ENCODE assay signal across 7 mouse cellular contexts in genomic region chr2:166237554-166238269, GRCm38 (mm10).
DNase-seq lines count a peak whose midpoint lies in the region; TF ChIP-seq lines count a peak whose summit lies in the region.

No protein-coding gene starts in this region.

- DNase-seq in testis, postnatal 14 days (ENCODE audit: low spot score): no peak
- peak; percentile 88 for DNase-seq in mesoderm, embryonic 11.5 days (ENCODE audit: low read depth, low spot score)
- peak; percentile 40 for DNase-seq in yolk sac, embryonic 10.5 days (ENCODE audit: low spot score)
- DNase-seq in gastrocnemius, postnatal 36 days: no peak
- no peak for DNase-seq in cerebellum, postnatal 25 days

- no peak for TF ChIP-seq CTCF in testis, adult 2 months (IDR thresholded peaks at IDR 0.05; ENCODE audit: control insufficient read depth, insufficient read depth, insufficient replicate concordance, low read depth, low read length)
- no peak for TF ChIP-seq CTCF in embryonic fibroblast, embryonic 13.5 days (IDR thresholded peaks at IDR 0.05; ENCODE audit: borderline replicate concordance, insufficient read depth, low read length)

- intact Hi-C loops in gastrocnemius, postnatal 36 days (cut with DNase I): no loop called here

- H3K36me3 ChIP-seq in testis, adult 2 months (ENCODE audit: control insufficient read depth, insufficient read depth, low read length): no peaks in the 10 kb centered on the region

- peaks cover 7% of the 10 kb centered on the region for H3K4me1 ChIP-seq in testis, adult 2 months (ENCODE audit: control insufficient read depth, insufficient read depth, low read length)
- peaks cover 11% of the 10 kb centered on the region for H3K4me1 ChIP-seq in embryonic fibroblast, embryonic 13.5 days (ENCODE audit: control insufficient read depth, insufficient read depth, low read length)

- H3K27ac ChIP-seq in testis, adult 2 months (ENCODE audit: control insufficient read depth, insufficient read depth, low read depth, low read length): no peak overlapping the region
- H3K27ac ChIP-seq in embryonic fibroblast, embryonic 13.5 days (ENCODE audit: insufficient read depth, low read length): 0 out of 2 replicates have a peak overlapping the region, but pooled peaks have one; percentile 0

- peak overlapping the region; percentile 81 for H3K4me3 ChIP-seq in testis, adult 2 months (ENCODE audit: control insufficient read depth, low read depth, low read length)
- H3K4me3 ChIP-seq in embryonic fibroblast, embryonic 13.5 days (ENCODE audit: insufficient read depth, low read length): no peak overlapping the region

- no peak for TF ChIP-seq POLR2A in testis, adult 2 months (IDR thresholded peaks at IDR 0.05; ENCODE audit: control insufficient read depth, low read depth, low read length)
- no peak for TF ChIP-seq POLR2A in embryonic fibroblast, embryonic 13.5 days (IDR thresholded peaks at IDR 0.05; ENCODE audit: low read depth, low read length)

- no peaks in the 10 kb centered on the region for H3K27me3 ChIP-seq in testis, adult 2 months (ENCODE audit: control insufficient read depth, insufficient read depth, low read length)

Comparison
In these comparisons a context has a peak if more than half of its experiments do, and no peak if none do; other contexts are left out.
1. DNase-seq: peak in mesoderm, embryonic 11.5 days (single experiment) and yolk sac, embryonic 10.5 days (single experiment); none in testis, postnatal 14 days (single experiment), gastrocnemius, postnatal 36 days (0 of 2) and cerebellum, postnatal 25 days (0 of 2).